Mouse (Mus musculus): ENCODE measurements around the gene 1700061G19Rik. TPM values are rescaled to one million over a fixed set of nuclear protein-coding genes. Genes with fewer than 3 reads are reported as not detected.
A peak's percentile ranks its signal among the peaks of the same experiment; 100 is the strongest.
"Not testable (repeated sequence)": the region's sequence is repeated elsewhere in the genome, so short reads cannot be mapped to it uniquely, and the experiment has no call there.

The 1700061G19Rik gene
- polyA plus RNA-seq, 1 experiment from 2014 or later: 0.40 TPM

DNA sequence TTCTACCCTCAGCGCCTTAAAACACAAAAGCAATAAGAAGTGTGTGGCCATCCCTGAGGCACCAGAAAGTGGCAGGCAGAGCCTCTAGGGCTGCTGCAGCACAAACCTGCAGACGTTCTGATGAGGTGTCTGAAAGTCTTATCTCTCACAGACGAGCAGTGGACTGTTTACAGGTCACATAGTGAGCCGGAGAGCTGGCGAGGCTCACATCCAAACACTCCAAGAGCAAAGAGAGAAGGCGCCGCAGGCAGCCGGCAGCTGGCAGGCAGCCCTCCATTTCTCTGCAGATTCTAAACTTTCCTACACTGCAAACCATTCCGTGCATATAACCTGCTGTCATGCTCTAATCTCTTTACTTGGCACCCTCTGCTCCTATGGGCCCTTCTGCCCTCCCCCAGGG lies 32.6 kb downstream of the 1700061G19Rik start:
- Histone ChIP-seq H3K4me1 (peaks cover 23% of the 10 kb centered on the region), H3K4me3 (no peak overlapping the region), H3K27me3 (ENCODE audit: insufficient read depth, poor library complexity, severe bottlenecking) (no peaks in the 10 kb centered on the region), H3K27ac (0 out of 2 replicates have a peak overlapping the region, but pooled peaks have one; percentile 13), H3K9me3 (no peaks in the 10 kb centered on the region), H3K36me3 (peaks cover 85% of the 10 kb centered on the region)
- WGBS: 37% methylated on average over 9 of the region's 9 CpGs
- no peak for DNase-seq (ENCODE audit: low spot score)

DNA sequence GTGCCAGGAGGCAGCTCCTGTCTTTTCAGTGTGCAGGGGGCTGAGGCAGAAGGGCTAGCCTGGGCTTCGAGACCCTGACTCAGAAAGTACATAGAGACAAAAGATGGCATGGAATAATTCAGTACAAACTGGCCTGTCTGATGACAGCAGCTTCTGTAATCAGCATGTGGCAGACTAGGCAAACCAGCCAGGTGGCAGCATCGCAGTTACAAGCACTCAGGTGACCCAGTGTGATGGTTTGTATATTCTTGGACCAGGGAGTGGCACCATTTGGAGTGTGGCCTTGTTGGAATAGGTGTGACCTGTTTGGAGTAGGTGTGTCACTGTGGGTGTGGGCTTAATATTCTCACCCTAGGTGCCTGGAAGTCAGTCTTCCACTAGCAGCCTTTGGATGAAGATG lies 34.5 kb downstream of the 1700061G19Rik start:
- peaks cover 80% of the 10 kb centered on the region for H3K36me3 ChIP-seq
- peaks cover 31% of the 10 kb centered on the region for H3K4me1 ChIP-seq
- not testable (repeated sequence) for H3K4me3 ChIP-seq; H3K27me3 ChIP-seq (ENCODE audit: insufficient read depth, poor library complexity, severe bottlenecking); DNase-seq (ENCODE audit: low spot score); H3K27ac ChIP-seq; H3K9me3 ChIP-seq
- WGBS: 86% methylated on average over 2 of the region's 2 CpGs

DNA sequence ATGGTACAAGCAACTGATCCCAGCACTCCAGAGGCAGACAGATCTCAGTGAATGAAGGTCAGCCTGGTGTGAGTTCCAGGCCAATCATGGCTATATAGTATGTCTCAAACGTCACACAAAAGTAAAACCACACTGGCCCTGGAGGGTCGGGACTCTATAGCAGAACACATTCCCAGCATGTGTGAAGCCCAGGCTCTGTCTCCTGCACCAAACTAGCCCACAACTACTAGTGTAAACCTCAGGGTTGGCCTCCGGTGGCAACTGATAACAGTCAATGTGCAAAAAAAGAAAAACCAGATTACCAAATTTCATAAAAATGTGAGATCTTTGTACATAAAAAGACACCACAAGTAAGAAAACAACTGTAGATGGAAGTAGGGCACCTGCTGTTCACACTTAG lies 37.7 kb downstream of the 1700061G19Rik start:
- no peak overlapping the region for H3K27ac ChIP-seq
- no peaks in the 10 kb centered on the region for H3K27me3 ChIP-seq (ENCODE audit: insufficient read depth, poor library complexity, severe bottlenecking)
- H3K4me3 ChIP-seq: no peak overlapping the region
- peaks cover 40% of the 10 kb centered on the region for H3K4me1 ChIP-seq
- no peaks in the 10 kb centered on the region for H3K9me3 ChIP-seq
- no peak for DNase-seq (ENCODE audit: low spot score)
- H3K36me3 ChIP-seq: peaks cover 81% of the 10 kb centered on the region
- 87% methylated on average over 3 of the region's 3 CpGs for WGBS

DNA sequence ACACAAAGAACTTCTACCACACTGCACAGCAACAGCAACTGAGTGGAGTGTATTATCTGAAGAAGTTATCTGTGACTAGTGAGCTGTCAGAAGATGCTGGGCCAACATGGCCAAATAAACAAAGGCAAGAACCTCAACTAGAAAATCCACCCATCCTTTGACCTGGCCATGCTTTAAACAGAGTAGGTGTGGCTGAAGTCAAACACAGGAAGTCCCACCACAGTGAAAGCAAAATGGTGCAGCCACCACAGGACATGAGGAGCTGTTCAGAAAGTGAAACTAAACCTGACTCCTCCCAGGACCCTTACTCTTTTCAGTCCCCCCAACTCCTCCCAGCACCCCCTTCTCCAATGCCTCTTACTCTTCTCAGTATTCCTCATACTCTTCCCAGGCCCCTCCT lies 38.2 kb downstream of the 1700061G19Rik start:
- Histone ChIP-seq H3K9me3 (no peaks in the 10 kb centered on the region), H3K4me3 (no peak overlapping the region), H3K27ac (no peak overlapping the region), H3K4me1 (peaks cover 37% of the 10 kb centered on the region), H3K36me3 (peaks cover 78% of the 10 kb centered on the region), H3K27me3 (ENCODE audit: insufficient read depth, poor library complexity, severe bottlenecking) (no peaks in the 10 kb centered on the region)
- DNase-seq (ENCODE audit: low spot score): no peak

DNA sequence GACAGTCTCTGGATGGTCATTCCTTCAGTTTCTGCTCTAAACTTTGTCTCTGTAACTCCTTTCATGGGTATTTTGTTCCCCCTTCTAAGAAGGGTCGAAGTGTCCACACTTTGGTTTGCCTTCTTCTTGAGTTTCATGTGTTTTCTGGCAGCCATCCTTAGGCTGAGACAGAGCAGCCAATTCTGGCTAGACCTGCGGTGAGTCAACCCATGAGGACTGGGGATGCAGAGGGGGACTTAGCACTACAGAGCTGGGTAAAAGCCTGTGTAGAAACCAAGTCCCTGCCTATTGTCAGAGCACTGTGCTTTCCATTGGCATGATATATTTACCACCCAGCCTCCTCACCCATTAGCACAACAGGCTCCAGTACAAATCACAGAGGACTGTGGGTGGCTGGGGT lies 41.9 kb downstream of the 1700061G19Rik start:
- Histone ChIP-seq H3K4me3 (no peak overlapping the region), H3K27ac (no peak overlapping the region), H3K9me3 (no peaks in the 10 kb centered on the region), H3K36me3 (peaks cover 80% of the 10 kb centered on the region), H3K4me1 (peaks cover 36% of the 10 kb centered on the region), H3K27me3 (ENCODE audit: insufficient read depth, poor library complexity, severe bottlenecking) (no peaks in the 10 kb centered on the region)
- WGBS: 87% methylated on average over 2 of the region's 2 CpGs
- no peak for DNase-seq (ENCODE audit: low spot score)

DNA sequence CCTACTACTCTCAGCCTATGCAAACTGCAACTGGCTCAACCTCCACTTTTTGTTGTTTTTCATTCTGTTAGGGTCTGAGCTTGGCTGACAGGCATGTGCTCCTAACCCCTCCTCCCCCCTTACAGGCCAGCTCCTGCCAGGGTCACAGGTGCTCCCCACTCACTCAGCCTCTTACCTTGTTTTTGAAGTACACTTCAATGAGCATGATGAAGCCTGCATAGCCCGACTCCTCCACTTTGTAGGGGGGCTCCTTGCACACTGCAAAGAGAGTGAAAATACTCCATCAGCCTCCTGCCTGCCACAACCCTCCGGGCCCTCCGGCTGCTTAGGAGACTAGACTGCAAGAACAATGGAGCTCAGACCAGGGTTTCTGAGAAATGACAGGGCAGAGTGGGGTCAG lies 44.4 kb downstream of the 1700061G19Rik start:
- no peaks in the 10 kb centered on the region for H3K27me3 ChIP-seq (ENCODE audit: insufficient read depth, poor library complexity, severe bottlenecking)
- no peak overlapping the region for H3K4me3 ChIP-seq
- H3K27ac ChIP-seq: no peak overlapping the region
- 91% methylated on average over 3 of the region's 3 CpGs for WGBS
- peaks cover 29% of the 10 kb centered on the region for H3K4me1 ChIP-seq
- no peaks in the 10 kb centered on the region for H3K9me3 ChIP-seq
- H3K36me3 ChIP-seq: peaks cover 84% of the 10 kb centered on the region
- DNase-seq (ENCODE audit: low spot score): no peak

DNA sequence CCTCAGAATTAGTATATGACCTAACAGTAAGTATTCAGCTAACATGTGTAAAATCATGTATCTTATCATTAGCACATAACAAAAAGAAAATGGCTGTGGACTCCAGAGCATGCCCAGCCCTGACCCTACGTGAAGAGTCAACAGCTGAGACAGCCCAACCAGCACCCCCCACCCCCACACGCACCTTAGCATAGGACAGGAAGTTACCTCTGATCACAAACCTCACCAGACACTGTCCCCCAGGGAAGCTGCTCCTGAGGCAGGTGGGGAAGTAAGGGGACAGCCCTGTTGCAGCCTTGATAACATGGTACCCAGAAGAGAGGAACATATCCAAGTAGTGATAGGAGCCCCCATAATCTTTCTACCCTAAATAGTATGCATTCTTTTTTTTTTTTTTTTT lies 50.7 kb downstream of the 1700061G19Rik start:
- Histone ChIP-seq H3K4me1 (peaks cover 34% of the 10 kb centered on the region), H3K27me3 (ENCODE audit: insufficient read depth, poor library complexity, severe bottlenecking) (no peaks in the 10 kb centered on the region), H3K4me3 (no peak overlapping the region), H3K27ac (no peak overlapping the region), H3K36me3 (peaks cover 59% of the 10 kb centered on the region), H3K9me3 (no peaks in the 10 kb centered on the region)
- WGBS: 88% methylated on average over 2 of the region's 2 CpGs
- DNase-seq (ENCODE audit: low spot score): no peak

DNA sequence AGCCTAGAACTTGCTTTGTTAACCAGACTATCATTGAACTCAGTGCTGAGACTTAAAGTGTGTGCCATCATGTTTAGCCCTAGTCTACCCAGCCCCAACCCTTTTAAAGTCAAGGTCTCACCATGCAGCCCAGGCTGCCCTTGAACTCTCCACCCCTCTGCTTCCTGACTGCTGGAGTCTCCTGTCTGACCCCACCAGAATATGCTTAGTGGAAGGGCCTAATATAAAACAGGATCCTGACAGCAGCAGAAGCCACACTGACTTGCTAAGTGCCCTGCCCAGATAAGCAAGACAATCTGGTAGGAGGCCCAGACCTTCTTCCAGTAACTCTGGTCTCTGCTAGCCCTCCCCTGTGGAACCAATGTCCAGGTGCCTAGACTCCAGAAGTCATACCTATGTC lies 53.8 kb downstream of the 1700061G19Rik start:
- 0 out of 2 replicates have a peak overlapping the region, but pooled peaks have one; percentile 2 for H3K27ac ChIP-seq
- H3K36me3 ChIP-seq: peaks cover 37% of the 10 kb centered on the region
- H3K27me3 ChIP-seq (ENCODE audit: insufficient read depth, poor library complexity, severe bottlenecking): no peaks in the 10 kb centered on the region
- no peaks in the 10 kb centered on the region for H3K9me3 ChIP-seq
- no peak overlapping the region for H3K4me3 ChIP-seq
- H3K4me1 ChIP-seq: peaks cover 55% of the 10 kb centered on the region
- no peak for DNase-seq (ENCODE audit: low spot score)

DNA sequence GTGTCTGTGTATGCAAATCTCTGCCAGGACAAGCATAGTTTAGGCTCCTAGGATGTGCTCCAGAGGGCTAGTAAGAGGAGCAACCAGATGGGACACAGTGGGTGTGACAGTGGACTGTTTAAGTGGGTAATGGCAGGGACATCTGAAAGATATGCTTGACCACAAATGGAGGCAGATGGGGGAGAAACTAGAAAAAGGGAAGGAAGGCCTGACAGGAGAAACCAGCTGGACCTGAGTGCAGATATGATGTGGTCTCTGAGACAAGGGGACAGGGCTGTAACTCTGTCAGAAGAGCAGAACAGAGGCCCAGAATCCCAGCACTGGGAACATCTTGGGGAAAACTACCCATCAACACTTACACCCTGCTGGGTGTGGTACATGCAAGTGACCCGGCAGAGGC lies 54.3 kb downstream of the 1700061G19Rik start:
- Histone ChIP-seq H3K27me3 (ENCODE audit: insufficient read depth, poor library complexity, severe bottlenecking) (no peaks in the 10 kb centered on the region), H3K27ac (0 out of 2 replicates have a peak overlapping the region, but pooled peaks have one; percentile 17), H3K4me1 (peaks cover 59% of the 10 kb centered on the region), H3K4me3 (no peak overlapping the region), H3K36me3 (peaks cover 33% of the 10 kb centered on the region), H3K9me3 (no peaks in the 10 kb centered on the region)
- no peak for DNase-seq (ENCODE audit: low spot score)
- 71% methylated on average over 1 of the region's 1 CpGs for WGBS

DNA sequence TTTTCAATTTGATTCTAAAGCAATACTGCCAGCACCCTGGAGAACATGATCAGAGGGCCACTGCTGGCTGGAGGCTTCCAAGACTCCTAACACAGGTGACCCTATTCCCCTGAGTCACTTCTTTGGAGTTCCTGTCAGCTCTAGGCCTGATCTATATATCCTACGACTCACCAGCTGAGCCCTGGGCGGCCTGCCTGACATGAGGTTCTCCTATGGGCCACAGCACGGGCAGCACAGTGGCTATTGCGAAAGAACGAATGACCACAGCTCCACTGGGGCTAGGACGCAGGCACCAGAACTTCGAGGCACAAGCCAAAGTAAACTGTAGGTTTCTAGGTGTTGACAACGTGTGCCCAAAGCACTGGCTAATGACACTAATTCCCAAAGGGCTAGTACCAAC lies 54.7 kb downstream of the 1700061G19Rik start:
- DNase-seq (ENCODE audit: low spot score): no peak
- Histone ChIP-seq H3K4me1 (peaks cover 61% of the 10 kb centered on the region), H3K9me3 (no peaks in the 10 kb centered on the region), H3K4me3 (no peak overlapping the region), H3K27me3 (ENCODE audit: insufficient read depth, poor library complexity, severe bottlenecking) (no peaks in the 10 kb centered on the region), H3K27ac (0 out of 2 replicates have a peak overlapping the region, but pooled peaks have one; percentile 17), H3K36me3 (peaks cover 28% of the 10 kb centered on the region)
- 81% methylated on average over 8 of the region's 8 CpGs for WGBS

DNA sequence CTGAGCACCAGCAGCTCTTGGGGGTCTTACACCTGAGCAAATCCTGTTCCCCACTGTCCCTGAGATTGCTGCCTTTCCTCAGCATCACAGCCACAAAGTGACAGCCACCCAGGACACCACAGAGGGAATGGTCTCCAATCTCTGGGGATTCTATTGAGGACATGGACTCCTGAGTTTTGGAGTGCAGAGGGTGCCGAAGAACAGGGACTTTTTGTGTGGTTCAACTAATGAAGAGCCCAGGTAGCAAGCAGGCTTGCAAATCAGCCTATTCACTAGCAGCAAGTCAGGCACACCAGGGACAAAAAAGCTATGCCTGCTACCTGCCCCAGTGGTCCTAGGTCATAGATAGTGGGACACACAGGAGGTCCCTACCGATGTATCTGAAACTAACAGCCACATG lies 58.1 kb downstream of the 1700061G19Rik start:
- WGBS: 85% methylated on average over 2 of the region's 2 CpGs
- peak overlapping the region; percentile 89 for H3K4me3 ChIP-seq
- 0 out of 2 replicates have a peak, but pooled peaks cover 5% of the 10 kb centered on the region for H3K36me3 ChIP-seq
- peaks cover 57% of the 10 kb centered on the region for H3K4me1 ChIP-seq
- no peaks in the 10 kb centered on the region for H3K27me3 ChIP-seq (ENCODE audit: insufficient read depth, poor library complexity, severe bottlenecking)
- DNase-seq (ENCODE audit: low spot score): no peak
- no peaks in the 10 kb centered on the region for H3K9me3 ChIP-seq
- no peak overlapping the region for H3K27ac ChIP-seq

DNA sequence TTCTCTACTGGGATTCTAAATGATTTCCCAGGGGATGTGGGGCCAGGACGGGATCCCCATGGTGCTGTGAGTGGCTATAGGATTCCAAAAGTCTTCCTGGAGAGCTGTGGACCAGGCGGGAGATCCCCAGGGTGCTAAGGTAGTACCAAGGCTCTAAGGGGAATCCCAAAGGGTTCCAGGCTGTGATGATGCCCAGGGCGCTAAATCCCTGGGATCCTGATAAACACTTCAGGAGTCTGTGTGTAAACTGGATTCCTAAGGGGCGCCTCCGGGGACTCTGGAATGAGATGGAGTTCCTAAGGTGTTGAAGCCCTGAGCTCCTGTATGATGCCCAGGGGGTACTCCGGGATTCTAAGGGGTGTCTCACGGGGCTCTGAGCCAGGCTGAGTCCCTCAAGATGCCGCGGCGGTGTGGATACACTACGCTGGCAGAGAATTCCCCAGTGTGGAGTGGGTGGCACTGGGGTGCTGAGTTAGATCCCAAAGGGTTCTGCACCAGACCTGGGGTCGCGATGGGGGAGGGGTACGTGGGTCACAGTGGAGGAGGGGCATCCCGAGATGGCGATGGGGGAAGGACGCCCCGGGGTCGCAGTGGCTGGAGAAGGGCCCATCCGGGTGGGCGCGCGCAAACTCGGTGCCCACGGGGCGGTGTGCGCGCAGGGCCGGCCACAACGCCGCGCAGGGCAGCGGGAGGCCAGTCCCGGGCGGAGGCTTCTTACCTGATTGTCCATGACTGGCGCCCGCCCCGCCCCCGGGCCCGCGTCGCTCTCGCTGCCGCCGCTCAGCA lies 59.5 kb downstream of the 1700061G19Rik start:
- H3K27ac ChIP-seq: peak overlapping the region; percentile 98
- 2% methylated on average over 45 of the region's 45 CpGs for WGBS
- peak; percentile 83 for DNase-seq (ENCODE audit: low spot score)

DNA sequence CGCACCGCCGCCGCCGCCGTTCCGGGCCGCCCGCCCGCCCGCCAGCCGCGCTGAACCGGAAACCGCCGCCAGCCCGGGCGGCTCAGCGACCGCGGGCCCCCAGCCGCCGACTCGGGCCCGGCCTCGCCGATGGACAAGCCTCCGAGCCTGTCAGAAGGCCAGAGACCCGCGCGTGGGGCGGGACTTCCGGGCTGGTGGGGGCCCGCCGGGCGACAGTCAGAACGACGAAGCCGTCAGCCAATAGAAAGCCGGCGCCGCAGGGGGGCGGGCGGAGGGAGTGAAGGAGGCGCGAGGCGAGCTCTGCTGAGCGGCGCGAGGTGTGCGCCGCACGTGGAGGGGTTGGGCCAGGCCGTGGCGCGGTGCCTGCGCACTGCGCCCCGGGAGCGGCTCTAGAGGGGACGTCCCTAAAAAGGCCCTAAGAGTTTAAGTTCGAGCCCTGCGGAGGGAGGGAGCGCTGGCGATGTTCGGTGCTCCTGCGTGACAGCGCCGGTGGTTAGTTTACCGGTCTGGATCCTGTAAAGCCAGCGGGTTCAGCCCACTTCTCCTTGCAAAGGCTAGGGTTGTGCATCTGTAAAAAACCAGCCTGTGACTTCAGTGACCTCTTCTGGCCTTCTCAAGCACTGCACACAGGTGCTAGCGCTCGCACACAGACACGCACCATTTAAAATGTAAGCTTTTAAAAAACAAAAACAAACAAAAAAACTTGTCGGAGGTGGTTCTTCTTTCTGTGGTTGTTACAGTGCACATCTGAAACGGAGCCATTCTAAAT lies 60.3 kb downstream of the 1700061G19Rik start, which contains the start of gene Mllt1:
Mllt1 (minus strand) TSS at position 53 of the 769 bp plus-strand sequence.
- peak within 1 kb of the TSS; percentile 89 for H3K4me3 ChIP-seq
- WGBS: 2% methylated on average over 72 of the region's 76 CpGs
- no peaks in the 10 kb centered on the region for H3K27me3 ChIP-seq (ENCODE audit: insufficient read depth, poor library complexity, severe bottlenecking)
- peaks cover 35% of the 10 kb centered on the region for H3K4me1 ChIP-seq
- H3K36me3 ChIP-seq: 0 out of 2 replicates have a peak, but pooled peaks cover 5% of the 10 kb centered on the region
- no peaks in the 10 kb centered on the region for H3K9me3 ChIP-seq
- peak; percentile 99 for DNase-seq (ENCODE audit: low spot score)
- peak within 1 kb of the TSS; percentile 98 for H3K27ac ChIP-seq

More for the DNA sequence above, 59.5 kb downstream of the 1700061G19Rik start:
- no peaks in the 10 kb centered on the region for H3K9me3 ChIP-seq
- peak overlapping the region; percentile 89 for H3K4me3 ChIP-seq
- no peaks in the 10 kb centered on the region for H3K27me3 ChIP-seq (ENCODE audit: insufficient read depth, poor library complexity, severe bottlenecking)
- H3K4me1 ChIP-seq: peaks cover 43% of the 10 kb centered on the region
- H3K36me3 ChIP-seq: 0 out of 2 replicates have a peak, but pooled peaks cover 5% of the 10 kb centered on the region

Data from heart, embryonic 10.5 days (tissue).